Mouse (Mus musculus) right cerebral cortex, postnatal 25 days (tissue): Measurements from ENCODE around the gene Fancg.
"Not testable (repeated sequence)": the region's sequence is repeated elsewhere in the genome, so short reads cannot be mapped to it uniquely, and the experiment has no call there.

Experiments
- DNase-seq: peaks from one replicate; pipeline ENCODE4 v3.0.0; 2022

The Fancg gene

GRCm38 (mm10) chr4:42988296-42988695 lies 22.0 kb downstream of the Fancg start:
- no peak for DNase-seq

- not testable (repeated sequence) for DNase-seq
Observed at GRCm38 (mm10) chr4:42980467-42980866, 29.8 kb downstream of the Fancg start.

- no peak for DNase-seq
Observed at GRCm38 (mm10) chr4:42978062-42978461, 32.2 kb downstream of the Fancg start.

GRCm38 (mm10) chr4:42973868-42974267 lies 36.4 kb downstream of the Fancg start:
- no peak for DNase-seq

- no peak for DNase-seq
Observed at GRCm38 (mm10) chr4:42972952-42973351, 37.4 kb downstream of the Fancg start.

- no peak for DNase-seq
Observed at GRCm38 (mm10) chr4:42969304-42969703, 41.0 kb downstream of the Fancg start, which contains the start of gene 1700022I11Rik. TSS of gene 1700022I11Rik (plus strand) at chr4:42969604.

GRCm38 (mm10) chr4:42965039-42965719 lies 45.1 kb downstream of the Fancg start:
- DNase-seq: peak; percentile 36

- no peak for DNase-seq
Observed at GRCm38 (mm10) chr4:42963480-42963879, 46.8 kb downstream of the Fancg start.

GRCm38 (mm10) chr4:42961592-42961991 lies 48.7 kb downstream of the Fancg start:
- DNase-seq: peak; percentile 64

- DNase-seq: peak; percentile 19
Observed at GRCm38 (mm10) chr4:42959382-42959781, 50.9 kb downstream of the Fancg start.

GRCm38 (mm10) chr4:42958942-42959341 lies 51.4 kb downstream of the Fancg start:
- DNase-seq: peak; percentile 5

GRCm38 (mm10) chr4:42957979-42958378 lies 52.3 kb downstream of the Fancg start:
- DNase-seq: peak; percentile 10

- no peak for DNase-seq
Observed at GRCm38 (mm10) chr4:42957306-42957705, 53.0 kb downstream of the Fancg start.

GRCm38 (mm10) chr4:42956581-42956980 lies 53.7 kb downstream of the Fancg start:
- DNase-seq: no peak

GRCm38 (mm10) chr4:42955200-42955599 lies 55.1 kb downstream of the Fancg start:
- no peak for DNase-seq

- peak; percentile 69 for DNase-seq
Observed at GRCm38 (mm10) chr4:42954297-42954696, 56.0 kb downstream of the Fancg start.

- peak; percentile 48 for DNase-seq
Observed at GRCm38 (mm10) chr4:42953435-42954094, 56.7 kb downstream of the Fancg start.

- DNase-seq: no peak
Observed at GRCm38 (mm10) chr4:42952563-42952962, 57.7 kb downstream of the Fancg start.
